In the genomic region with DNA sequence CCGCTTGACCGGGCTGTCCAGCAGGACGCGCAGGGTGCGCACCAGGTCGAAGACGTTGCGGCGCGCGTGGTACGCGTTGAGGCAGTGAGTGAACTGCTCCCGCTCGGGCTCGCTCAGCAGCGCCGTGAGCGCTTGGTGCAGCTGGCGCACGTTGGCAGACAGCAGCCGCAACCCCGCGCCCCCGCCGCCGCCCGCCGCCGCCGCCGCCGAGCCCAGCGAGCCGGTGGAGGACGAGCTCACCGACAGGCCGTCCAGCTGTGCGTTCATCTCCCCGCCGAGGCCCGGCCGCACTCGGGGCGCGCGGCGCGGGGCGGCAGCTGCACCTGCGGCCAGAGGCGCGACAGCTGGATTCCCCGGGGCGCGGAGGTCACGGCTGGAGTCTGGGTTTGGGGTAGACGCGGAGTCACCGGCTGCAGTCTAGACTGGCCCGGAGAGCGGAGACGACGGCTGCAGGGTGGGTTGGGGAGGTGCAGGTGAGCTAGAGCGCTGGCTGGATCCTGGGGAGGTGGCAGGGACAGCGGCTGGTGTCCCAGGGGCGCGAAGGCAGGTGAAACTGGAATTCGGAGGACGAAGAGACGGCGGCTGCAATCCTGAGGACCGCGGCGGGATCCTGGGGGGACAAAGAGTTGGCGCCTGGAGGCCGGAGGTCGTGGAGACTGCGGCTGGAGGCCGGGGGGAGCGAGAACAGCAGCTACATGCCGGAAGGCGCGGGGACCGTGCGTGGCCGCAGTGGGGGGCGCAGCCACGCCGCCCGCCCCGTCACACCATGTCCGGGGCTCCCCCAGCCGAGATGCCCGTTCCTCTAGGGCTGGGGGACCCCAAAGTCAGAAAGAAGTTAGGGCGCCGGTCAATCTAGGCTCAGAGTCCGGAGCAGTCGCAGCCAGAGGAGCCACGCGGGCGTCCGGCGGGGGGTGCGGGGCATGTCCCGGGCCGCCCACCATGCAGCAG, we compare ENCODE assay signal across 8 mouse cellular contexts. TPM values are rescaled to one million over a fixed set of nuclear protein-coding genes. Genes with fewer than 3 reads are reported as not detected.
DNase-seq lines count a peak whose midpoint lies in the region; ATAC-seq lines count a peak whose summit lies in the region.

No protein-coding gene starts in this region.

- peaks cover 18% of the 10 kb centered on the region for H3K4me1 ChIP-seq in forebrain, embryonic 11.5 days (replicated peaks; ENCODE audit: control insufficient read depth, insufficient read depth, low read length)
- peaks cover 79% of the 10 kb centered on the region for H3K4me1 ChIP-seq in midbrain, embryonic 10.5 days

- WGBS in forebrain, embryonic 11.5 days: under 1% methylated on average over 91 of the region's 107 CpGs
- under 1% methylated on average over 106 of the region's 107 CpGs for WGBS in midbrain, embryonic 10.5 days

- H3K27ac ChIP-seq in forebrain, embryonic 11.5 days (ENCODE audit: low read depth, low read length): no peak overlapping the region
- H3K27ac ChIP-seq in midbrain, embryonic 10.5 days (replicated peaks): peak overlapping the region; percentile 93

- H3K9ac ChIP-seq in forebrain, embryonic 11.5 days (ENCODE audit: low read length): peak overlapping the region; percentile 68

- peak; percentile 77 for DNase-seq in CD4-positive, CD25-positive, alpha-beta regulatory T cell, adult 2 months (ENCODE audit: low read depth, low spot score)
- peak; percentile 57 for DNase-seq in T-cell, adult 2 months (ENCODE audit: low spot score)
- peak; percentile 82 for DNase-seq in forebrain, embryonic 11.5 days (ENCODE audit: low spot score)
- DNase-seq in left cerebral cortex, postnatal 4 days: peak; percentile 62
- DNase-seq in midbrain, embryonic 10.5 days (ENCODE audit: low spot score): peak; percentile 63
- DNase-seq in spleen, postnatal 4 days (ENCODE audit: low spot score in 2 of 2): peak; percentile 33 to 72
- no peak for DNase-seq in adipocyte (ENCODE audit: low spot score)

- H3K4me2 ChIP-seq in forebrain, embryonic 11.5 days (ENCODE audit: low read depth, low read length, severe bottlenecking): peak overlapping the region; percentile 94

- no peaks in the 10 kb centered on the region for H3K36me3 ChIP-seq in forebrain, embryonic 11.5 days (ENCODE audit: control insufficient read depth, insufficient read depth, low read length)
- no peaks in the 10 kb centered on the region for H3K36me3 ChIP-seq in midbrain, embryonic 10.5 days

- intact Hi-C loops in left cerebral cortex, postnatal 4 days (cut with DNase I): no loop called here

- ATAC-seq in forebrain, embryonic 11.5 days (replicated peaks; ENCODE audit: low FRiP score): peak; percentile 59
- peak; percentile 8 to 38; a peak in 1 of 4 replicates for ATAC-seq in hematopoietic stem cell, adult 5-6 weeks (replicated peaks in 1 of 2; ENCODE audit: insufficient read depth in 1 of 2, low FRiP score in 2 of 2, low TSS enrichment in 1 of 2, low read depth in 1 of 2, poor library complexity in 2 of 2, severe bottlenecking in 2 of 2)

- peak overlapping the region; percentile 65 for H3K4me3 ChIP-seq in forebrain, embryonic 11.5 days (ENCODE audit: low read depth, low read length)
- H3K4me3 ChIP-seq in midbrain, embryonic 10.5 days: peak overlapping the region; percentile 89

- H3K27me3 ChIP-seq in forebrain, embryonic 11.5 days (ENCODE audit: control insufficient read depth, insufficient read depth, low read length): peaks cover 6% of the 10 kb centered on the region
- peaks cover 22% of the 10 kb centered on the region for H3K27me3 ChIP-seq in midbrain, embryonic 10.5 days (ENCODE audit: low read depth, poor library complexity, severe bottlenecking)

- no peaks in the 10 kb centered on the region for H3K9me3 ChIP-seq in forebrain, embryonic 11.5 days (ENCODE audit: control insufficient read depth, low read length)
- H3K9me3 ChIP-seq in midbrain, embryonic 10.5 days (replicated peaks): no peaks in the 10 kb centered on the region

RNA-seq across cellular contexts. Expression of a gene that starts 0.6 kb away (rescaled TPM):
- polyA plus RNA-seq in forebrain, embryonic 11.5 days (2014; fragmentation: Nextera tagmentation; extraction: Ambion mirVana): 10.7 and 11.0 TPM in 2 replicates
- 4.4 and 6.1 TPM in 2 replicates for total RNA-seq in hematopoietic stem cell, adult 5-6 weeks (2017)
- 10 to 100 TPM; 24.9 to 28.6 TPM for total RNA-seq in left cerebral cortex, postnatal 4 days (2021)
- polyA plus RNA-seq in midbrain, embryonic 10.5 days (2016; fragmentation: Nextera tagmentation; extraction: Ambion mirVana): 8.6 and 8.8 TPM in 2 replicates

RNA-seq across cellular contexts. Expression of a gene that starts 49.3 kb away (rescaled TPM):
- polyA plus RNA-seq in forebrain, embryonic 11.5 days (2014; fragmentation: Nextera tagmentation; extraction: Ambion mirVana): 298 and 308 TPM in 2 replicates
- total RNA-seq in hematopoietic stem cell, adult 5-6 weeks (2017): 71.6 and 116 TPM in 2 replicates
- total RNA-seq in left cerebral cortex, postnatal 4 days (2021): 100 to 1,000 TPM; 142 to 154 TPM
- 290 and 319 TPM in 2 replicates for polyA plus RNA-seq in midbrain, embryonic 10.5 days (2016; fragmentation: Nextera tagmentation; extraction: Ambion mirVana)
